Mouse (Mus musculus): Measurements from ENCODE around the gene Smarcb1.

- TF ChIP-seq CTCF (IDR thresholded peaks at IDR 0.05; ENCODE audit: borderline replicate concordance, extremely low read depth, insufficient read depth, insufficient read length) (no peak), POLR2A (IDR thresholded peaks at IDR 0.05; ENCODE audit: borderline replicate concordance, extremely low read depth, insufficient read depth, insufficient read length, poor library complexity, severe bottlenecking) (no peak)
These were observed 26.7 kb upstream of the Smarcb1 start for GRCm38 (mm10) chr10:75948079-75948478.

Measured in brain, embryonic 14.5 days (tissue).